Mouse (Mus musculus) left cerebral cortex, postnatal 25 days (tissue): Measurements from ENCODE around the gene Misp. TPM values are rescaled to one million over a fixed set of nuclear protein-coding genes. Genes with fewer than 3 reads are reported as not detected.
A peak's percentile ranks its signal among the peaks of the same experiment; 100 is the strongest.

ENCODE experiments used
- DNase-seq, 2 experiments: peaks; one replicate each; pipeline ENCODE4 v3.0.0; 2022; ENCODE audit warnings: low spot score in 2 of 2, mixed read lengths in 1 of 2
- intact Hi-C: fragments of 180-260 bp; cut with DNase I; formaldehyde crosslinking; loops from one replicate; pipeline ENCODE4 v1.15.1; 2025
- total RNA-seq, 2 experiments: library from RNA; stranded (reverse); gene quantifications; 2 replicates each; pipeline ENCODE4 v1.2.3; 2021

Misp gene
- total RNA-seq, 2 experiments from 2014 or later = 0.62 to 1.7 TPM

DNA sequence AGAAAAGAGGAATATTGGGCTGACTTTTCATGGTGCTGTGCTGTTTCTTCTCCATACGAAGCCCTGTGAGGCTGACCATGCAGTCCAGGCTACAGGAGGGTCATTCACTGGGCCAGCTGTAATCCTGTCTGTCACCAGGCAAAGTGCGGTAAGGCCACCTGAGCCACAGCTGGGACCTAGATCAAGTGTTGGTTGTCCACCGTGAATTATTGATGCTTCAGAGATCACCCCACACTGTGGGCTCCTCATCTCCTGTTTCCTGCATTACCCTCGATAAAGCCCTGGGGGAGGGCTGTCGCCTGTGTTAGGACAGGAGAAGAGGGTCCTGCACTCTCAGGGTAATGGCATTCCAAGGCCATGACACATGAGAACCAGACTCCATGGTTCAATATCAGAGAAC, 25.8 kb downstream of the Misp start:
- no peak for DNase-seq

DNA sequence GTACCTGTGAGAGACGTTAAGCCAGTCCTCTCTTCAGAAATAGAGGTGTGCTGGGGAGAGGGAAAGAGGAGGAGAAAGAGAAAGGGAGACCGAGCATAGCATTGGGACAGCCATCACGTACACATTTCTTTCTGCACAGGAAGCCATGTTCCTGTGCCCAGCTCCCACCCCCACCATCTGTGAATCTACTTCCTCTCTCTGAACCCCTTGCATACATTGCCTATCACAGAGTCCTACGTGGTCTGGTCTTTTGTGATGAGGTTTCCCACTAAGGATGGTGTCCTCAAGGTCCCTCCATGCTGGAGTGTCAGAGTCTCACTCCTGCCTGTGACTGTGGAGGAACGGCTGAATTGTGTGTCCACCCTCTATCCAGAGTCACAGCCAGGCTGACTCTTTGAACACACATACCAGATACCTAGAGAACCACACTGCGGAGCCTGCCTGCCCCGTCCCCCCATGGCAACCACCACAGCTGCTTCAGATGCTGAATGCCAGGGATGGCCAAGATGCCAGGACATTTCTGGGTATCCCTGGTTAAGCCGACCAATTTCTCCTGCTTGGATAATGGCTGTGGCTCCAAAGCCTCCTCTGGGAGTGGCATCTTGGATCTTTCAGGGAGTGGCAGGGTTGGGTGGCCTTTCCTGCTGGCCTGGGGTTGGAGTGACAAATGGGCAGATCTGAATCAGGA, 29.3 kb downstream of the Misp start:
- intact Hi-C loops = no loop called here
- no peak for DNase-seq

More for the DNA sequence above, 25.8 kb downstream of the Misp start:
- intact Hi-C loops = no loop called here

DNA sequence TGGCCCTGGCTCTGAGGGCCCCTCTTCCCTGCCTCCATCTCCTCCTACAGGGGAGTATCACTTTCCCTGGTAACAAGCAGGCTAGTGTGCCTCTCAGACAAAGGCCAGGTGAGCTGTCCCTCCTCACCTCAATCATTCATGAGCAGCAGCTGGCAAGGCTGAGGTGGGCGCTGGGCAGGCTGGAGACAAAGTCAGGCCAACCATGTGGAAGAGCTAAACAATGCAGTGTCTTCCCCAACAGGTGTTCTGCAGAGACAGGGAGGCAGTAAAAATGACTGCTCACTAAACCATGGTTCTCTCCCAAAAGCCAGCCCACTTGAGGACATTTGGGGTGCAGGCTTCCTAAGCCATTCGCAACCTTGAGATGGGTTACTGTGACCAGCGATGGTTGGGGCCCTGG, 30.9 kb downstream of the Misp start:
- intact Hi-C loops = no loop called here
- no peak for DNase-seq

DNA sequence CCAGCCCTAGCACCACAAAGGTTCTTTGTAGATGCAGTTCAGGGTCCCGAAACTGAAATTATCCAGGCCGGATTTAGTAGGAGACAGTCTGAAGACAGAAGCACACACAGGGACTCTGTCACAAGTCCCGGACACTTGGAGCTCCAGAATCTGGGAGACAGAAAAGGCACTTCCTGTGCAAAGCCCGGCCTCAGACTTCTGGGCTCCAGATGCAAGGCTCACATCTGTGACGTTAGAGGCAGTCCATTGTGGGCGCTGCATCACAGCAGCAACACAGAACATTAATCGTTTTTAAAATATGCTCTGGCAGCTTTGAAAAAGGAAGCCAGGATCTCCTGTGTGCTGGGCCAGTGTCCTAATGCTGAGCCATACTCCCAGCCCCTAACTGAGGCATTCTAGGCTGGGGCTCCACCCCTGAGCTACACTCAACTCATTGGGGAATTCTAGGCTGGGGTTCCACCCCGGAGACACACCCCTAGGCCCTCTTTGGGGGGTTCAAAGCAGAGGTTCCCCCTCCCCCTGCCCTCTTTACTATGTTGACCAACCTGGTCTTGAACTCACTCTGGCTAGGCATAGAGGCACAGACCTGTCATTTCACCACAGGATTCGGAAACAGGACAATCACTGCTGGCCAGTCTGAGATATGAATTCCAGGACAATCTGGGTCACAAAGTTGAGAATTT, 31.5 kb downstream of the Misp start:
- intact Hi-C loops = no loop called here
- no peak for DNase-seq

DNA sequence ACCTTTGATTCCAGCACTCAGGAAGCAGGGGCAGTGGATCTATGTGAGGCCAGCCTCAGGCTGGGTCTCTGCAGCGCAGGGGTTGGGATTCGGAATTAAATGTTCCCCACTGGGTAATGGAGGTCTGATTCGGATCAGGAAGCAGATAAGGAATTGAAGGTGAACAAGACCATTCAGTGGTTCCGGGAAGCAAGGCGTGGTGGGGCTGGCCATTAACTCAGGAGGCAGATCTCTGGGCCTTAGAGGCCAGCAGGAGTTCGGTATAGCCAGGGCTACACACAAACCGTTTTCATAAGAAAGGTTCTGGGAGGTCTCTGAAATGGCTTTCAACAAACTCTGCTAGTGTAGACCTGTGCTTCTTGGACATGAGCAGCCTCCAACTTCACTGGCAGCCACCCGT, 32.0 kb downstream of the Misp start:
- intact Hi-C loops = no loop called here
- DNase-seq = no peak

DNA sequence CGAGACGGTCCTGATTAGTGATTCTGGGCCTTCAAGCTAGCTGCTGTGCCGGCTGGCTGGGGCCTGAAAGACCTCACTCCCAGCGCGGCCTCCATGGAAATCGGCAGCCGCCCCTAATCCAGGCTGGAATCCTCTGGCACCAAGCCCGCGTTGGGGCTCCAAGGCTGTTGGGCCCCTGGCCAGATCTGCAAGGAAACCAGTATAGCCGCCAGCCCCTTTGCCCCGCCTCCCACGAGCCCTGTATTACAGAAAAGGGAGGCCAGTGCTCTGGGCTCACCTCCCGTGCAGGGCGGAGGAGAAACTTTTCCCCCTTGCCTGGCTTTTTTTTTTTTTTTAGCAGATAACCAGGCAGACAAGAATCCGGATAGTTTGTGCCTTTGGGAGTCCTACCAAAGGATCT, 32.6 kb downstream of the Misp start:
- intact Hi-C loops = no loop called here
- DNase-seq = peak; percentile 79 to 84

DNA sequence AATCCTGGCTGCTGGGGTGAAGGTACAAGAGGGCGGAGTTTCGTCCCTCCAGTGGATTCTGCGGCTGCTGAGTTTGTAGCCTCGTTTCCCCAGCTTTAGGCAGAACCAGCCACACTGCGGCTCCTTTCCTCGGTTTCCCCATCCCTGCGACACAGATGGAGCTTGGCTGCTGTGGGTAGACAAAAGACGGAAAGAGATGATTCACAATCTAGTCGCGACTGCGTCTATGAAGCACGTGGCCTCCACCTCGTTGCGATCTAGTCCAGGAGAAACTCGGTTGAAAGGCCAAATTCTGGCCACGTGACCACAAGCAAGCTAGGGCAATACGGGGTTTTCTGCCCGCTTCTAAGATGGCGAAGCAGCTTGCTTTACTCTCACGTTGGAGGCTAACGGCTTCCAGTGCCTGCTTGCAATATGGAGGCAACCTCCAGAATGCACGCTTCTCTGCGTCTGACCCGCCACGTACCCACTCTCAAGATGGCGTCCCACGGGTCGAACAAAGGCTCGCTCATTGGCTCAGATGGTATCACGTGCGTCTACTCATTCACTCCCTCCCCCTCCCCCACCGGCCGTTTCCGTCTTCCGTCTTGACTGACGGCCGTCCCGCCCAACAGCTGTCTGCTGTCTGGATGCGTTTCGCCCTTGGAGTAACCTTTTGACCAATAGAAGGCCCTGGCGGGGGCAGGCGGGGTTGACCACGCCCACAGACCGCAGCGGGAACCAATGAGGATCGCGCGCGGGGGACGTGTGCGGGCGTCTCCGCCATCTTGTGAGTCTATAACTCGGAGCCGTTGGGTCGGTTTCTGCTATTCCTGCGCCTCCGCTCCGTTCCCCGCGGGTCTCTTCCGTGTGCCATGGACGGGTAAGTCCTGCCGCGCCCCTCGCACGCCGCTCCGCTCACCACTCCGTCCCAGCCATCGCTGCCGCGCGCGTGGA, 33.3 kb downstream of the Misp start, which contains the start of gene Ptbp1:
TSS of gene Ptbp1 (plus strand) at position 568 of the 936 bp plus-strand sequence.
- peak; percentile 99 to 100 for DNase-seq
- intact Hi-C loops = loop anchor here (2.0 kb wide), 1 partner anchor 13 kb away; no protein-coding TSS in a partner anchor

DNA sequence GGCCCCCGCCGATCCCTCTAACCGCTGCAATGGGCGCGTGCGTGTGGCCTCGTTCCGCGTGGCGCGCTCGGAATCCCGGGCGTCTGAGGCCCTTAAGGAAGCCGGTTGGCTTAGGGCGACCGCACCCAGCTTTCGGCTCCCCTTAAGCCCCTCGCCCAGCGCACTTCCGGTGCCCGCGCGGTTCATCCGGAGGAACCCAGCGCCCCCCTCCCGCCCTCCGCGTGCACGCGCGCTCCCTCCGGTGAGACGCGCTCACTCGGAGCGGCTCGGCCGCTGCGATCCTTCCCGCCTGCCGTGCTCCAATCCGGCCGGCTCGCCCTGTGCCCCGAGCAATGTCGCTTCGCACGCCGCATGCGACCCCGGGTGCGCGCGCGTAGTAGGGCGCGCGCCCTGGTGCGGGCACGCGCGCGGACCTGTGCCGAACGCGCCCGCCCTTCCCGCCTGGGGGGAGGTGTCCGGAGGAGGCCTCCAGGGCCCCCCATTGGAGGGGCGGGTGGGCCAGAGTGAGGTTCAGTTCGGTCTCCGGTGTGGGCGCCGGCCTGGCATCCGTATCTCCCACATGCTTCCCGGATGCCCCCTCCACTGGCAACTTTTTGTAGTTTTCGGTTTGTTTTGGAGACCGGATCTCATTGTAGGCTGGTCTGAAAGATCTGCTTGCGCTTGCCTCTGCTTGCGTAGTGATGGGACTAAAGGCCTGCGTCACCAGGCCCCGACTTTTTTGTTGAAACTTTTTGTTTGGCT, 34.2 kb downstream of the Misp start:
- DNase-seq = peak in 1 of 2 experiments; percentile 67
- intact Hi-C loops = loop anchor here (2.0 kb wide), 1 partner anchor 14 kb away; no protein-coding TSS in a partner anchor

DNA sequence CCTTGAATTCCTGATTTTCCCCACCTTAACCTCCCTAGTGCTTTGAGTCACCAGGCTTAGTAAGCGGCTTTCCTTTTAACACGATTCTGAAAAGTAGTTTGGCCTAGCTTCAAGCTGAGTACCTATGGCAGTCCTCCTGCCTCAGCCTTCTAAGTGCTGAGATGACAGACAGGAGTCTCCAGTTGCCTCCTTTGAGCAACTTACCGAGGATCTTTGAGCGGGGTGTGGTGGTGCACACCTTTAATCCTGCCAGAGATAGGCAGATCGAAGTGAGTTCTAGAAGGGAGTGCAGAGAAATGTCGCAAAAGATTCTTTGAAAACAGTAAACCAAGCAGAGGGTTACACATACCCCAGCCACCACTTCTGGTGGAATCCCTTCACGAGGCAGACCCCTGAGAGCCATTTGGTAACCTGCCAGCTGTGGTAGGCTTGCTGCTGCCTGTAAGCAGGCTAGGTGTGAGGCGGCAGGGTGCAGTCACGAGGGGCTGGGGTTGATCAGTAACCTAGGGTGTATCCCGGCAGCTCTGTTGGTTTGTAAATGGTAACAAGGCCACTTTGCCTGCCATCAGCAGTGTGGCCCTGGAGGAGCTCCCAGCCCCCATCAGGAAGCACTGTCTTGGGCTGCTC, 34.9 kb downstream of the Misp start:
- intact Hi-C loops = loop anchor here (2.0 kb wide), 1 partner anchor 15 kb away; no protein-coding TSS in a partner anchor

DNA sequence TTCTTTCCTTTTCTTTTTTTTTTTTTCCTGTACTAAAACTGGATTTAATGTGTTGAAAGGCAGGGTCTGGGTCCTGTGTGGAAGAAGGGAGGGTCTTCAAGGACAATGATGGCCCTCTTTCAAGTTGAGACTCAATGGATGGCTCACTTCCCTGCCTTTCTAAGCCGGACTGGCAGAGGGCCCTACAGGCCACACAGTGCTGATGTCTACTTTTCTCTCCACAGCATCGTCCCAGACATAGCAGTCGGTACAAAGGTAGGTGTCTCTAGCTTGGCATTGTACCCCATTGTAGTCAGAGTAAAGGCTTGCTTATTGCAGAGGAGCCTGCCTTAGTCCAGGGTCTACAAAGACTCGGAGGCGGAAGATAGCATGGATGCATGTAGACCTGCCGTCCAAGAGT, 35.5 kb downstream of the Misp start:
- intact Hi-C loops = no loop called here
- no peak for DNase-seq

More for the DNA sequence above, 34.9 kb downstream of the Misp start:
- DNase-seq = no peak

DNA sequence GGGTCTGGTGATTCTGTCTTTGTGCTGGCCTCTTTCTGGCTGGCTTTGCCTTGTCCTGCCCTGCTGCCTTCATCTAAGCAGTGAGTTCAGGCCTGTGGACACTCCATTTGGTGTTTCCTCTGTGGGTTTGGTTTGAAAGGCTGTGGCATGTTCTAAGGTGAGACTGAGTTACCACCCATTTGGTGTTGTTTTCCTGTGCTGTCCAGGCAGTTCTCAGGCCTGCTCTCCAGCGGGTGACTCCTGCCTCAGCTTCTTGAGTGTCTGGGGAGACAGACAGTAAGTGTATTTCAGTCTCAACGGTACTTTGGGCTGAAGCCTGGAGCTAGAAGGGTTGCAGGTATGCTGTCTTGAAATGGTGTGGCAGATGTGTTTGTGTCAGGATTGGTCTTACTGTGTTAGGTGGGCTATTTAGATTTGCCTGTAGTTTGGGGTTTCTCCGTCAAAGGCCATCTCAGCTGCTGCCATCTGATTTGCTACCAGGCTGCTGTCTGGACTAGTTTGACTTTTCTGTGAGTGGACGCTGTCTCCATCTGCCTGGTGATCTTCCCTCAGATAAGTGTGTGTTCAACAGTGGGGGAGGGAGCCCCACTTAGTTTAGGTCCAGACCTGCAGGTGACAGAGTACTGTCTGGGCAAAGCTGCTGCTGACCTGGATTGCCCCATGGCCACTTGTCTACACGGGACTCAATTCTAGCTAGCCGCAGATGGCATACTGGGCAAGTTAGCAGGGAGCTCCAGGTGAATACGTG, 36.1 kb downstream of the Misp start:
- intact Hi-C loops = no loop called here
- DNase-seq = no peak

DNA sequence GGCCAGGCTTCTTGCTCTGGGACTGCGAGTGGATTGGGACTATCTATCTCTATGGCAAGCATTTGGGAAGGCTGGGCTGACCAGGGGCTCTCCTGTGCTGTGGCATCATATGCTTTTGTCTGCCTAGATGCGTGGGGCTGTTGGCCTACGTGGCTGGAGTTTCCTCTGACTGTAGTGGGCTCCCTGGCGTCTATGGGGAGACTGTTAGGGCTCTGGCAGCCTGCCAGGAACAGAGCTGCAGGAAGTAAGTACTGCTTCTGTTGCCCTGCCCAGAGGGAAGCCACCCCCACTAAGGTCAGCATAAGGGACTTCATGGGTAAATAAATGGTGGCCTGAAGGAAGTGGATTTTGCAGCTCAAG, 36.6 kb downstream of the Misp start:
- intact Hi-C loops = no loop called here
- peak; percentile 59 to 68 for DNase-seq

DNA sequence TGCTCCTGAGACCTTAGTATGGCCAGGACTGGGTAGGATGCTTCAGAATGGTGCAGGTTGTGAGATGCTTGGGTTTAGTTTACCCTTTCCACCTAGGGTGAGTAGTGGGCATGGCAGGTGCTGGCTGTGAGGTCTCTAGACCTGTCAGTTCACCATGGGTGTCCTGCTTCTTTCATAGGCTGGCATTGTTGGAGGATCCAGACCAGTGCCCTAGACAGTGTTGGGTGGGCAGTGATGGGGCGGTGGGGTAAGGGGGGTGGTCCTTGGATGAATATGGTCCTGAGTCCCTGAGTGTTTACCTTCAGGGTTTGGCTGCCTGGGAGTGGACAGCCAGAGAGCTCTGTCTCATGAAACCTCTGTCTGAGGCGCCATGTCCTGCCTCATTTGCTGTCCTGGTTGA, 37.1 kb downstream of the Misp start:
- intact Hi-C loops = no loop called here
- no peak for DNase-seq

DNA sequence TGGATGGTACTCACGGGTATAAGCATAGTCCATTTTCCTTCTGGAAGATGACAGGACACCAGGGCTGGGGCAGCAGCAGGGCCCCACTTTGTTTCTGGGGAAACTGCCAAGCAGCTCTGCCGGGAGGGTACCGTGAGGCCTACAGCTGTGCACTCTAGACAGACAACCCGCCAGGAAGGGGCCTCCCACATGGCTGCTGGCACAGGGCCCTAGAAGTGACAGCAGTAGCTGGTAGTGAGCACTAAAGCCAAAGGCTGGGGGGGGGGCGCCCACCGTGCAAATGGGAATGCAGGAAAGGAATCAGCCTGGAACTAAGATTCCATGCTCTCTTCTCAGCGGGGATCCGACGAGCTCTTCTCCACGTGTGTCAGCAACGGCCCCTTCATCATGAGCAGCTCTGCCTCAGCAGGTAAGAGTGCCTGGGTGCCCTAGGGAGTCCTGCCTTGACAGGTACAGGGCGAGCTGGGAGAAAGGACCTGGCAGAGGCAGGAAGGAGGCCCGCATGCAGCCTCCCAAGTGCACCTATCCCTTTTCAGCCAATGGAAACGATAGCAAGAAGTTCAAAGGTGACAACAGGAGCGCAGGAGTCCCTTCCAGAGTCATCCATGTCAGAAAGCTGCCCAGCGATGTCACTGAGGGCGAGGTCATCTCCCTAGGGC, 37.8 kb downstream of the Misp start:
- intact Hi-C loops = no loop called here
- peak; percentile 66 to 80 for DNase-seq

DNA sequence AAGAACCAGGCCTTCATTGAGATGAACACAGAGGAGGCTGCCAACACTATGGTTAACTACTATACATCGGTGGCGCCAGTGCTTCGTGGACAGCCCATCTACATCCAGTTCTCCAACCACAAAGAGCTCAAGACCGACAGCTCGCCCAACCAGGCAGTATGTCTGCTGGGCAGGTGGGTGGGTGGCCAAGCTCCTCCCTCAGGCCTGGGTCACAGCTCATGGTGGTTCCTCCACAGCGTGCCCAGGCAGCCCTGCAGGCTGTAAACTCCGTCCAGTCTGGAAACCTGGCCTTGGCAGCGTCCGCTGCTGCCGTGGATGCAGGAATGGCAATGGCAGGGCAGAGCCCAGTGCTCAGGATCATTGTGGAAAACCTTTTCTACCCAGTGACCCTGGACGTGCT, 38.3 kb downstream of the Misp start:
- intact Hi-C loops = no loop called here

DNA sequence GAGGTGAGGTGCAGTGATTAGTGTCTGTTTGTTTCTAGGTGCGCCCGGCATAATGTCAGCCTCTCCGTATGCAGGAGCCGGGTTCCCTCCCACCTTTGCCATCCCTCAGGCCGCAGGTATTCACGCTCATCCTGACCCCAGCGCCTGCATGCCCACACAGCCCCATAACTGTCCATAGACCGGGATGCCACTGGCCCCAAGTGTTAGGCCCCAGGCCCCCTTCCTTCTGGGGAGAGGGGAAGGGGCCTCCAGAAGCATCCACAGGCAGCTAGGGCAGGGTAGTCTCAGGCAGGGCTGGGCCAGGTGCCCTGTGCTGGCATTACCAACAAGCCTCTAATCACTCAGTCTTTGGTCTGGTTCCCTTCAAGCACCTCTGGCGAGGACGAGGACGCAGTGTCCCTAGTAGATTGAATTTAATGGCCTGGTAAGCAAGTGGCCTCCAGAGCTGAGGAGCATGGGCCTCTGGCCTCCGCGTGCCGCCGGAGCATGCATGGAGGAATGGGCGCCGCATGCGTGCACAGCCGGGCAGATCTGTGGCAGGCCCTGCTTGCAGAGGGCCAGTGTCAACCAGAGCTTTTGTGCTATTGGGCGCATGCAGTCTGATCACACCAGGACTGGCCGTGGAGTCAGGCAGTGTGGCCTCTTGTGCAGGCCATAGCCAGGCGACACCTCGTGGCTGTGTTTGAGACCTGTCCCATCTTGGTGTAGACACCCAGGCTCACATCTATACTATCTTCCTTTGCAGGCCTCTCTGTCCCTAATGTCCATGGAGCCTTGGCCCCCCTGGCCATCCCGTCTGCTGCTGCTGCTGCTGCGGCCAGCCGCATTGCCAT, 39.5 kb downstream of the Misp start:
- intact Hi-C loops = no loop called here

More for the DNA sequence above, 38.3 kb downstream of the Misp start:
- no peak for DNase-seq

More for the DNA sequence above, 39.5 kb downstream of the Misp start:
- no peak for DNase-seq
